Mouse (Mus musculus) hindbrain, postnatal 0 days (tissue): ENCODE results near the gene 9130409I23Rik. TPM values are rescaled to one million over a fixed set of nuclear protein-coding genes. Genes with fewer than 3 reads are reported as not detected.
A peak's percentile ranks its signal among the peaks of the same experiment; 100 is the strongest.

Experiments
- ATAC-seq: fragments of 200-750 bp; cut with Nextera tagmentation; 2 replicates; pipeline ENCODE4 v1.8.0; 2017; ENCODE audit warnings: mild to moderate bottlenecking, moderate TSS enrichment, moderate library complexity
- DNase-seq: peaks from one replicate; pipeline ENCODE4 v3.0.0-alpha.2; 2015; ENCODE audit warnings: low spot score
- H3K27ac ChIP-seq: fragments of 300-500 bp; sonication (generic); 2 replicates; pipeline ENCODE4 v1.5.1; 2014; ENCODE audit warnings: mild to moderate bottlenecking
- H3K27me3 ChIP-seq: fragments of 300-500 bp; sonication (generic); 2 replicates; pipeline ENCODE4 v1.6.1; 2014; ENCODE audit warnings: low read length, mixed read lengths; ENCODE audit not compliant: insufficient read depth
- H3K36me3 ChIP-seq: fragments of 300-500 bp; sonication (generic); 2 replicates; pipeline ENCODE4 v1.6.1; 2014; ENCODE audit warnings: low read length, mixed read lengths; ENCODE audit not compliant: insufficient read depth
- H3K4me1 ChIP-seq: fragments of 300-500 bp; sonication (generic); 2 replicates; pipeline ENCODE4 v1.6.1; 2014; ENCODE audit warnings: antibody characterized with exemption, low read length, mixed read lengths; ENCODE audit not compliant: insufficient read depth
- H3K4me2 ChIP-seq: fragments of 300-500 bp; sonication (generic); 2 replicates; pipeline ENCODE4 v1.6.1; 2014; ENCODE audit warnings: low read depth, mild to moderate bottlenecking, low read length, moderate library complexity, mixed read lengths
- H3K4me3 ChIP-seq: fragments of 300-500 bp; sonication (generic); 2 replicates; pipeline ENCODE4 v1.5.1; 2014; ENCODE audit warnings: low read length
- H3K9ac ChIP-seq: fragments of 300-500 bp; sonication (generic); replicated peaks from 2 replicates; pipeline ENCODE4 v1.6.1; 2014; ENCODE audit warnings: mild to moderate bottlenecking, low read length, moderate library complexity, mixed read lengths
- H3K9me3 ChIP-seq: fragments of 300-500 bp; sonication (generic); 2 replicates; pipeline ENCODE4 v1.6.1; 2016; ENCODE audit warnings: low read length, mixed read lengths
- CTCF ChIP-seq: IDR thresholded peaks from 2 replicates; pipeline ENCODE4 v1.5.1; 2016; ENCODE audit warnings: antibody characterized with exemption, control low read depth, low read depth
- WGBS: fragments of 180-500 bp; shearing (Covaris S2); extraction: QIAGEN DNeasy Blood & Tissue Kit; methylation state at CpG from one replicate; pipeline ENCODE4 v1.1.7; 2014; 5-methylcytosine and 5-hydroxymethylcytosine counted together
- polyA plus RNA-seq: library from polyadenylated mRNA; unstranded; fragments of >200 nt; fragmentation: Nextera tagmentation; extraction: Ambion mirVana; gene quantifications from 2 replicates; pipeline ENCODE4 v1.2.1, GENCODE M21; 2015
- total RNA-seq: library from RNA; depleted of rRNA; stranded (reverse); fragments of >200 nt; gene quantifications from 2 replicates; pipeline ENCODE4 v1.2.3, GENCODE M21; 2014

The 9130409I23Rik gene
- total and polyA plus RNA-seq, 2 experiments from 2014 or later: not detected

DNA sequence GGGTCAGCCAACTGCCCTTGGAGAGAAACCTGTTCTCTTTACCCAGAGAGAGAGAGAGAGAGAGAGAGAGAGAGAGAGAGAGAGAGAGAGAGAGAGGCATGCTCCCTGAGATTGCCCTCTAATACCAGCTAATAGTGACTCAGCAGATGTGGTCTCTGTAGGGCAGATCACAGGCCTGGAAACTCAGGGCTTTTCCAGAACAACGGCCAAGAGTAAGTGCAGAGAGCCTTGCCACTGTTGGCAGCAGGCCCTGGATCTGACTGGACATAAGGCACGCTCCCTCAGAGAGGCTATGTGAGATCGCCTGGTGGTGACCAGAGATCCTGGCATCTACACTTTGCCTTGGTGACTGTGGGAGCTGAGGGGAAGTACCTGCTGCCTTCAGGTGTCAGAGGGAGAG lies 41.3 kb upstream of the 9130409I23Rik start:
- Histone ChIP-seq H3K9ac (no peak overlapping the region), H3K36me3 (no peaks in the 10 kb centered on the region), H3K4me2 (no peak overlapping the region), H3K9me3 (no peaks in the 10 kb centered on the region), H3K27ac (no peak overlapping the region), H3K4me1 (no peaks in the 10 kb centered on the region), H3K27me3 (no peaks in the 10 kb centered on the region), H3K4me3 (no peak overlapping the region)
- TF ChIP-seq CTCF: no peak
- WGBS: 47% methylated on average over 3 of the region's 3 CpGs
- ATAC-seq: peak; percentile 38; the same call in 1 of the 2 replicates
- peak; percentile 62 for DNase-seq

GRCm38 (mm10) chr1:181010171-181010932 lies 40.7 kb upstream of the 9130409I23Rik start:
- Histone ChIP-seq H3K36me3 (no peaks in the 10 kb centered on the region), H3K4me1 (peaks cover 2% of the 10 kb centered on the region; the same call in 1 of the 2 replicates), H3K4me2 (no peak overlapping the region), H3K27ac (no peak overlapping the region), H3K9ac (no peak overlapping the region), H3K4me3 (no peak overlapping the region), H3K27me3 (no peaks in the 10 kb centered on the region), H3K9me3 (no peaks in the 10 kb centered on the region)
- no peak for TF ChIP-seq CTCF
- no peak for DNase-seq
- ATAC-seq: no peak
- WGBS: 61% methylated on average over 4 of the region's 4 CpGs

- H3K27ac ChIP-seq: no peak overlapping the region
- TF ChIP-seq CTCF: no peak
- no peaks in the 10 kb centered on the region for H3K9me3 ChIP-seq
- no peak for DNase-seq
- H3K4me1 ChIP-seq: peaks cover 4% of the 10 kb centered on the region; the same call in 1 of the 2 replicates
- WGBS: 48% methylated on average over 5 of the region's 5 CpGs
- H3K4me3 ChIP-seq: no peak overlapping the region
- no peaks in the 10 kb centered on the region for H3K36me3 ChIP-seq
- no peaks in the 10 kb centered on the region for H3K27me3 ChIP-seq
- H3K9ac ChIP-seq: no peak overlapping the region
- ATAC-seq: no peak
- no peak overlapping the region for H3K4me2 ChIP-seq
Observed at GRCm38 (mm10) chr1:181011601-181012000, 39.4 kb upstream of the 9130409I23Rik start.

- H3K4me1 ChIP-seq: peaks cover 4% of the 10 kb centered on the region; the same call in 1 of the 2 replicates
- no peaks in the 10 kb centered on the region for H3K27me3 ChIP-seq
- WGBS: 87% methylated on average over 3 of the region's 3 CpGs
- no peak for TF ChIP-seq CTCF
- H3K36me3 ChIP-seq: no peaks in the 10 kb centered on the region
- ATAC-seq (no peak), DNase-seq (no peak)
- H3K27ac ChIP-seq: no peak overlapping the region
- no peak overlapping the region for H3K4me3 ChIP-seq
- H3K9me3 ChIP-seq: no peaks in the 10 kb centered on the region
- no peak overlapping the region for H3K4me2 ChIP-seq
- no peak overlapping the region for H3K9ac ChIP-seq
Observed at GRCm38 (mm10) chr1:181012416-181012815, 38.6 kb upstream of the 9130409I23Rik start.

DNA sequence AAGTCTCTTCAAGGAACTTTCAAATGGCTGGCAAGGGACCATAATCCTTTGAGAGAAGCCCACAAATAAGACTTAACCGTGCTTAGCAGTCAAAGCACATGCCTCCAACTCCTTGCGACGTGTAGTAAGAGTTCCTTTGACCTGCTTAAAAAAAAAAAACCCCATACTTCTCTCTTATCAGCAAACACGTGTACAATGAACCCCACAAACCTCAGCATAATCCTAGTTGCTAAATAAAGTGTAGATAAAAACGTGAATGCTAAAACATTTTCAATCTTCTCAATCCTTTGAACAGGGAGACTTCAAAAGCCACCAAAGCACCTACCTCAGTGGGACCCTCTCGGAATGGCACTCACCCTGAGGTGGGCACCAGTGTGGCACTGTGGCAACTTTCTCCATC lies 37.6 kb upstream of the 9130409I23Rik start:
- H3K27ac ChIP-seq: no peak overlapping the region
- no peak overlapping the region for H3K4me3 ChIP-seq
- WGBS: 75% methylated on average over 6 of the region's 6 CpGs
- H3K4me1 ChIP-seq: peaks cover 4% of the 10 kb centered on the region; the same call in 1 of the 2 replicates
- no peaks in the 10 kb centered on the region for H3K9me3 ChIP-seq
- no peaks in the 10 kb centered on the region for H3K27me3 ChIP-seq
- H3K4me2 ChIP-seq: no peak overlapping the region
- ATAC-seq: no peak
- no peak for TF ChIP-seq CTCF
- no peak for DNase-seq
- H3K9ac ChIP-seq: no peak overlapping the region
- no peaks in the 10 kb centered on the region for H3K36me3 ChIP-seq

DNA sequence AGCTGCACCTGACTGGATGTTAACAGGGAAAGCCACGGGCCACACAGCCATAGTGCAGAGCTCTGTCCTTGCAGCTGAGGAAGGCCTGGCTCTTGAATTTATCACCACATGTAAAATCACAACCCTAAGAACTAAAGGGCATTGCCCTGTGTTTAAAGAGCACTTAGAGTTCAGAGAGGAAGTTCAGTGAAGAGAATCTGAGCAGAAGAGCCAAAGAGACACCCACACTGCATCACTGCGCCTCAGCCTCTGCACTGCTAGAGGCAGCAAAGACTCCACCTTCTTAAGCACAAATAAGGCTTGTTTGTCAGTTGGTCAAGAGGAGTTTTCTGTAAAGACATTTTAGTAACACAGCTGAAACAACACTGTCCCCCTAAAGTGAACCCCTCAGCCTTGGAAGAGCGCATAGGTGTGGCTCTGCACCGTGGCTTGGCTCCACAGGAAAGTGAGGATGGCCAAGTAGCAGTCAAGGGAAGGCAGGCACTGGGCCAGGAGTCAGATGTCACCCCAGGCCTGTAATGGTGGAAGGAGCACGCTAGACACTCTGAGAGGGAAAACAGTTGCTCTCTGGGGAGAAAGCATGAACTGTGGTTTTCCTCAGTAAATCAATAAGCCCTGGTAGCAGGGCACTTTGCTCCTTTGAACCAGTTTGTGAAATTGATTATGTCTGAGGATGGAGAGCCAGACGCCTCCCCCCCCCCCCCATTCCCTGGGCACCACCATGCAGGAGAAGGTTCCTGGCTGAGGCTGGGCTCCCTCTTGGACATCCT lies 36.1 kb upstream of the 9130409I23Rik start:
- ATAC-seq: no peak
- peaks cover 4% of the 10 kb centered on the region; the same call in 1 of the 2 replicates for H3K4me1 ChIP-seq
- H3K27ac ChIP-seq: peak overlapping the region; percentile 71; the same call in 1 of the 2 replicates
- H3K36me3 ChIP-seq: no peaks in the 10 kb centered on the region
- no peaks in the 10 kb centered on the region for H3K9me3 ChIP-seq
- H3K4me2 ChIP-seq: no peak overlapping the region
- H3K9ac ChIP-seq: no peak overlapping the region
- TF ChIP-seq CTCF: no peak
- no peak for DNase-seq
- H3K4me3 ChIP-seq: no peak overlapping the region
- WGBS: 55% methylated on average over 6 of the region's 6 CpGs
- no peaks in the 10 kb centered on the region for H3K27me3 ChIP-seq
